Mouse (Mus musculus): Measurements from ENCODE around the gene 9430015G10Rik.

DNA sequence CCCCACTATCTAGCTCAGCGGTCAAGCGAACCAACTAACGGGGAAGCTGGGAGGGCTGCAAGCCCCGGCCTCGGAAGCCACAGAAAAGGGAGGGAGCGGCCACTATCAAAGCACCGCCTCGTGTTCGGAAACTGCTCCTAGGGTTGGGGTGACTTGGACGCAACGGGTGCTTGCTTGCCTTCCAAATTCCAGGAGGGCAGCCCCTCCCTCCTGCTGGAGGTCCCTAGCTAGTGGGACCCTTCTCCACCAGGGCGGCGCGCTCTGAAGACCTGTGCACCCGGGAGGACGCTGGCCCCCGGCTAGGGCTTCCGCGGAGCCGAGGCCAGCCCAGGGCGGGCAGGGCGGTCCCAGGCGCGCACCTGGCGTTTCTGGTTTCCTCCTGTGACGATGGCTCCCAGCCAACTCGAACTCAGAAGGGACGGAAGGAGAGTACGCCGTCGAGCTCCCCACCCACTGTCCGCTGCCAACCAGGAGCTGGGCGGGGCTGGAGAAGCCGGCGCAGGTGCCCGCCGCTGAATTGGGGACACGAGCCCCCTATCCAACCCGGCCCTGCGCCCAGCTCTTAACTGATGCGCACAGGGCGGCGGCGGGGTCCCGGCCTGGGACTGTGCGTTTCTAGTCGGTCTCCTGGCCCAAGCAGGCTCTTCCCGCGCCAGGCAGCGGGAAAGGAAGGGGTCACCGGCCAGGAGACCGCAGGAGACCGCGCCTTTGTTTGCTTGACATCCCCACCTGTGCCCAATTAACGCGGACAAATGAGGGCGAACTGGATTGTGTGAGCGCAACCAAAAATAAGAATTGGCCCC, 32.1 kb upstream of the 9430015G10Rik start:
- TF ChIP-seq CTCF (conservative IDR thresholded peaks at IDR 0.05; ENCODE audit: low read length) (no peak), POU5F1 (IDR thresholded peaks at IDR 0.05; ENCODE audit: borderline replicate concordance, low read length) (no peak)
